Mouse (Mus musculus): Measurements from ENCODE around the gene Igdcc3. TPM values are rescaled to one million over a fixed set of nuclear protein-coding genes. Genes with fewer than 3 reads are reported as not detected.
A peak's percentile ranks its signal among the peaks of the same experiment; 100 is the strongest.

Igdcc3 gene
- total RNA-seq, 2 experiments from 2014 or later: 2.2 to 3.6 TPM

GRCm38 (mm10) chr9:65175939-65176871 lies 35.2 kb downstream of the Igdcc3 start:
- DNase-seq (ENCODE audit: low spot score in 2 of 2): no peak

GRCm38 (mm10) chr9:65177497-65177896 lies 36.5 kb downstream of the Igdcc3 start:
- DNase-seq (ENCODE audit: low spot score in 2 of 2): no peak

- no peak for DNase-seq (ENCODE audit: low spot score in 2 of 2)
Measured at GRCm38 (mm10) chr9:65177912-65178311, 36.9 kb downstream of the Igdcc3 start.

- no peak for DNase-seq (ENCODE audit: low spot score in 2 of 2)
Measured at GRCm38 (mm10) chr9:65178336-65179213, 37.6 kb downstream of the Igdcc3 start.

- DNase-seq (ENCODE audit: low spot score in 2 of 2): no peak
Measured at GRCm38 (mm10) chr9:65179817-65180624, 39.0 kb downstream of the Igdcc3 start.

- DNase-seq (ENCODE audit: low spot score in 2 of 2): peak; percentile 51 to 68
Measured at GRCm38 (mm10) chr9:65188599-65188998, 47.6 kb downstream of the Igdcc3 start.

- DNase-seq (ENCODE audit: low spot score in 2 of 2): no peak
Measured at GRCm38 (mm10) chr9:65190306-65190705, 49.3 kb downstream of the Igdcc3 start.

- DNase-seq (ENCODE audit: low spot score in 2 of 2): no peak
Measured at GRCm38 (mm10) chr9:65191389-65191754, 50.4 kb downstream of the Igdcc3 start.

GRCm38 (mm10) chr9:65191755-65192469 lies 50.9 kb downstream of the Igdcc3 start:
- DNase-seq (ENCODE audit: low spot score in 2 of 2): no peak

GRCm38 (mm10) chr9:65193214-65193613 lies 52.2 kb downstream of the Igdcc3 start:
- DNase-seq (ENCODE audit: low spot score in 2 of 2): no peak

GRCm38 (mm10) chr9:65195053-65195452 lies 54.1 kb downstream of the Igdcc3 start, which contains the start of gene Parp16:
Parp16 (plus strand) TSS chr9:65195353.
- DNase-seq (ENCODE audit: low spot score in 2 of 2): no peak

- peak in 1 of 2 experiments; percentile 55 for DNase-seq (ENCODE audit: low spot score in 2 of 2)
Measured at GRCm38 (mm10) chr9:65195621-65195981, 54.6 kb downstream of the Igdcc3 start.

- DNase-seq (ENCODE audit: low spot score in 2 of 2): no peak
Measured at GRCm38 (mm10) chr9:65195982-65196737, 55.2 kb downstream of the Igdcc3 start.

- peak; percentile 93 to 96 for DNase-seq (ENCODE audit: low spot score in 2 of 2)
Measured at GRCm38 (mm10) chr9:65196738-65197569, 56.0 kb downstream of the Igdcc3 start.

- no peak for DNase-seq (ENCODE audit: low spot score in 2 of 2)
Measured at GRCm38 (mm10) chr9:65197826-65198225, 56.8 kb downstream of the Igdcc3 start.

GRCm38 (mm10) chr9:65199723-65200122 lies 58.7 kb downstream of the Igdcc3 start:
- DNase-seq (ENCODE audit: low spot score in 2 of 2): no peak

- no peak for DNase-seq (ENCODE audit: low spot score in 2 of 2)
Measured at GRCm38 (mm10) chr9:65200606-65201005, 59.6 kb downstream of the Igdcc3 start.

- DNase-seq (ENCODE audit: low spot score in 2 of 2): no peak
Measured at GRCm38 (mm10) chr9:65201021-65201380, 60.0 kb downstream of the Igdcc3 start.

Data from adrenal gland, postnatal 4 days (tissue).